Mouse (Mus musculus) bone marrow macrophage, adult 2 months (primary cell): ENCODE measurements around the gene 5730480H06Rik.

Experiments
- CTCF ChIP-seq: IDR thresholded peaks from 2 replicates; pipeline ENCODE4 v1.5.1; 2012; ENCODE audit warnings: low read depth, mild to moderate bottlenecking, low read length, moderate library complexity
- POLR2A ChIP-seq: IDR thresholded peaks from 2 replicates; pipeline ENCODE4 v1.6.1; 2012; ENCODE audit warnings: mild to moderate bottlenecking, low read depth, low read length, borderline replicate concordance

DNA sequence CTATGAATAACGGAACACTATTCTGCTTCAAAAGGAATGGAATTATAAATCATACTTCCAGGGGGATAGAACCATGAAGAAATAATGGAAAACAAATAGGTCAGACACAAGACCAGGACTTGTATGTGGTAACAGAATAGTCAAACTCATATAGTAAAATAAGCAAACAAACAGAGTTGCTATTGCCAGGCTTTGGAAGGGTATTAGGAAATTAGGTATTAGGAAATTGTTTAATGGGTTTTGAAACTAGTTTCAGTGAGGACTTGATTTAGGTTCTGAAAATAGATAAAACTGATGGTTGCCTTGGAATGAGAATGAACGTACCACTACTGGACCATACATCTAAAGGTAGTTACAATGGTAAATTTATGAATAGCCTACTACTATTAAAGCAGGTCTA is 2.0 kb downstream of the 5730480H06Rik start:
- TF ChIP-seq CTCF (no peak), POLR2A (no peak)
